ENCODE assay signal across 8 mouse cellular contexts in the genomic region with DNA sequence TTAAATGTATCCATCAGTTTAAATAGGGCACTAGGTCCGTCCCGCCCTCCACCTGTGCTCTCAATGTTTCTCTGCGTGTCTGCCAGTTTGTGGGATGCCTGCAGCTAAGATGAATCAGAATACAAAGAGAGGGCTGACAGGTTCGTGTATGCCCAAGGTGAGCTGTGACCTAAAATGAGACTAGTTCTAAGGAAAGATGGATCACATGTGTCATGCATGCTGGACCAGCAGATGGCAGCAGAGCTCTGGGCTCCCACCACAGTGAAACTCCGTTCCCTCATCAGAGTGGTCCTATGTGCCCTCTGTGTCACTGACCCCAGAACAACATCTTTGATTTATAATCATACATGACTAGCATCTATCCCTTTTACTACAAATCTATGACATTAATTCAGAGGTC.
DNase-seq lines count a peak whose midpoint lies in the region; ATAC-seq and TF ChIP-seq lines count a peak whose summit lies in the region.

No protein-coding gene starts in this region.

- peak; percentile 97 for TF ChIP-seq CTCF in layer of hippocampus, adult 2 months (conservative IDR thresholded peaks at IDR 0.05)
- TF ChIP-seq CTCF in olfactory bulb, adult 2 months (IDR thresholded peaks at IDR 0.05; ENCODE audit: insufficient read depth, low read depth, low read length) = peak; percentile 82

- no peak for TF ChIP-seq POLR2A in olfactory bulb, adult 2 months (IDR thresholded peaks at IDR 0.05; ENCODE audit: insufficient read depth, low read depth, low read length)

- H3K4me3 ChIP-seq in layer of hippocampus, adult 2 months = peak overlapping the region; percentile 66
- H3K4me3 ChIP-seq in olfactory bulb, adult 2 months (ENCODE audit: insufficient read depth, low read depth, low read length) = peak overlapping the region; percentile 55

- peak overlapping the region; percentile 91 for H3K27ac ChIP-seq in layer of hippocampus, adult 2 months
- peak overlapping the region; percentile 98 for H3K27ac ChIP-seq in olfactory bulb, adult 2 months (ENCODE audit: insufficient read depth, low read depth, low read length)

- ATAC-seq in frontal cortex, adult (ENCODE audit: low TSS enrichment) = peak; percentile 66
- ATAC-seq in inflammation-experienced regulatory T-cells, adult 6 months = no peak

- peak; percentile 82 for DNase-seq in R1 (ENCODE audit: low read depth, low spot score)
- DNase-seq in cerebellum, adult 8-10 months = peak; percentile 79
- DNase-seq in heart, postnatal 4 days = peak; percentile 83
- peak; percentile 71 to 82 for DNase-seq in layer of hippocampus, adult 2 months (ENCODE audit: low spot score in 2 of 2)
- peak; percentile 22 to 35 for DNase-seq in lung, adult 18-20 months

- 0% methylated on average over 5 of the region's 5 CpGs for WGBS in olfactory bulb, adult 2 months

- peaks cover 6% of the 10 kb centered on the region; the same call in 1 of the 2 replicates for H3K4me1 ChIP-seq in olfactory bulb, adult 2 months (ENCODE audit: control insufficient read depth, insufficient read depth, low read length)

Comparison
In these comparisons a context has a peak if more than half of its experiments do, and no peak if none do; other contexts are left out.
1. DNase-seq: peak in every context shown above with its lines; median percentile 83 in heart, postnatal 4 days; 82 in R1; 79 in cerebellum, adult 8-10 months; 76 in layer of hippocampus, adult 2 months; 28 in lung, adult 18-20 months.